Mouse (Mus musculus): ENCODE data around the gene Ptpn20.

Ptpn20 gene

GRCm38 (mm10) chr14:33673350-33674087 lies 84.5 kb downstream of the Ptpn20 start:
- DNase-seq (ENCODE audit: low spot score): no peak

DNA sequence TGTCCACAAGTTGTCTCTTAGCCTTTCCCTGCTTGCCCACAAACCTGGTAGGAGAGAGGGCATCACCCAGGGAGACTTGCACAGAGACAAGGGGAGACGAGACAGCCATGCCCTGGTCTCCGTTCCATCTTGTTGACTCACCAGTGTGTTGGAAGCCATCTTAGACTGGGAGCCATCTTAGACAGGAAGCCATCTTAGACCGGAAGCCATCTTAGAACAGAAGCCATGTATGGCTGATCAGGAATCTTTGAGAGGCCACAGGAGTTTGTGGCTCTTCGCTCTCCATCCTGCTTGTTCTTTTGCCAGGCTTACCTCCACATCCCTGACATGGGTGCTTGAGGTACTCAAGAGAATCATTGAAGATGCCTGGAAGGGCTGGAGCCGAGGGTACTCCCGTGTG lies 89.0 kb downstream of the Ptpn20 start:
- DNase-seq (ENCODE audit: low spot score): no peak

- no peak for DNase-seq (ENCODE audit: low spot score)
Measured at GRCm38 (mm10) chr14:33678740-33679139, 89.7 kb downstream of the Ptpn20 start.

GRCm38 (mm10) chr14:33680621-33681020 lies 91.6 kb downstream of the Ptpn20 start:
- no peak for DNase-seq (ENCODE audit: low spot score)

GRCm38 (mm10) chr14:33682768-33683167 lies 93.8 kb downstream of the Ptpn20 start:
- no peak for DNase-seq (ENCODE audit: low spot score)

- no peak for DNase-seq (ENCODE audit: low spot score)
Measured at GRCm38 (mm10) chr14:33683701-33684100, 94.7 kb downstream of the Ptpn20 start.

- DNase-seq (ENCODE audit: low spot score): no peak
Measured at GRCm38 (mm10) chr14:33687444-33688028, 98.5 kb downstream of the Ptpn20 start.

- no peak for DNase-seq (ENCODE audit: low spot score)
Measured at GRCm38 (mm10) chr14:33689044-33689443, 100.0 kb downstream of the Ptpn20 start.

Measured in ovary, postnatal 36 days (tissue).